Mouse (Mus musculus) stomach, postnatal 0 days (tissue): ENCODE results near the gene Slc41a1.

Source experiments
- CTCF ChIP-seq: IDR thresholded peaks from 2 replicates; pipeline ENCODE4 v1.5.1; 2016; ENCODE audit warnings: antibody characterized with exemption, low read depth, mild to moderate bottlenecking, moderate library complexity
- EP300 ChIP-seq: optimal IDR thresholded peaks from 2 replicates; pipeline ENCODE3; 2016; ENCODE audit warnings: antibody characterized with exemption

GRCm38 (mm10) chr1:131797202-131797909 is 29.9 kb upstream of the Slc41a1 start, which contains the start of gene Pm20d1:
- no peak for TF ChIP-seq CTCF
- TF ChIP-seq EP300, result no peak
